Mouse (Mus musculus) heart, embryonic 16.5 days (tissue): ENCODE measurements around the gene Rfx1. TPM values are rescaled to one million over a fixed set of nuclear protein-coding genes. Genes with fewer than 3 reads are reported as not detected.

Experiments
- ATAC-seq: fragments of 200-750 bp; cut with Nextera tagmentation; replicated peaks from 2 replicates; pipeline ENCODE4 v1.8.0; 2017; ENCODE audit warnings: moderate number of reproducible peaks; ENCODE audit not compliant: insufficient read depth, low FRiP score; ENCODE audit errors: extremely low read depth
- H3K27ac ChIP-seq: fragments of 300-500 bp; sonication (generic); 2 replicates; pipeline ENCODE4 v1.5.1; 2014; ENCODE audit warnings: mild to moderate bottlenecking, low read length, control low read depth, moderate library complexity
- H3K27me3 ChIP-seq: fragments of 300-500 bp; sonication (generic); 2 replicates; pipeline ENCODE4 v1.6.1; 2014; ENCODE audit warnings: low read length, mixed read lengths; ENCODE audit not compliant: control insufficient read depth, insufficient read depth
- H3K36me3 ChIP-seq: fragments of 300-500 bp; sonication (generic); 2 replicates; pipeline ENCODE4 v1.6.1; 2014; ENCODE audit not compliant: control insufficient read depth, insufficient read depth
- H3K4me1 ChIP-seq: fragments of 300-500 bp; sonication (generic); 2 replicates; pipeline ENCODE4 v1.6.1; 2014; ENCODE audit warnings: low read length, mixed read lengths; ENCODE audit not compliant: control insufficient read depth, insufficient read depth
- H3K4me2 ChIP-seq: fragments of 300-500 bp; sonication (generic); 2 replicates; pipeline ENCODE4 v1.6.1; 2014; ENCODE audit warnings: low read depth, mild to moderate bottlenecking, control low read depth, low read length
- H3K4me3 ChIP-seq: fragments of 300-500 bp; sonication (generic); 2 replicates; pipeline ENCODE4 v1.5.1; 2014; ENCODE audit warnings: mild to moderate bottlenecking, control low read depth, low read length
- H3K9ac ChIP-seq: fragments of 300-500 bp; sonication (generic); 2 replicates; pipeline ENCODE4 v1.6.1; 2014; ENCODE audit warnings: low read length, control low read depth
- H3K9me3 ChIP-seq: fragments of 300-500 bp; sonication (generic); replicated peaks from 2 replicates; pipeline ENCODE4 v1.6.1; 2016; ENCODE audit warnings: low read length; ENCODE audit not compliant: control insufficient read depth
- WGBS: fragments of 180-500 bp; shearing (Covaris S2); extraction: QIAGEN DNeasy Blood & Tissue Kit; methylation state at CpG from one replicate; pipeline ENCODE4 v1.1.7; 2014; 5-methylcytosine and 5-hydroxymethylcytosine counted together
- polyA plus RNA-seq: library from polyadenylated mRNA; unstranded; fragments of >200 nt; fragmentation: Nextera tagmentation; extraction: Ambion mirVana; gene quantifications from 2 replicates; pipeline ENCODE4 v1.2.1, GENCODE M21; 2015

Gene Rfx1
- polyA plus RNA-seq, 1 experiment from 2014 or later, result 5.9 TPM

- WGBS, result under 1% methylated on average over 57 of the region's 58 CpGs
- H3K4me1 ChIP-seq, result peaks cover 47% of the 10 kb centered on the region
- peak; percentile 66 for ATAC-seq
- H3K9me3 ChIP-seq, result no peaks in the 10 kb centered on the region
- peak overlapping the region; percentile 85 for H3K9ac ChIP-seq
- H3K4me2 ChIP-seq, result peak overlapping the region; percentile 63
- H3K27ac ChIP-seq, result peak overlapping the region; percentile 97
- H3K27me3 ChIP-seq, result no peaks in the 10 kb centered on the region
- H3K36me3 ChIP-seq, result no peaks in the 10 kb centered on the region
- peak overlapping the region; percentile 85 for H3K4me3 ChIP-seq
Observed at GRCm38 (mm10) chr8:84067047-84067573, 476 bp downstream of the Rfx1 start.

- H3K4me2 ChIP-seq, result peak overlapping the region; percentile 63
- H3K27ac ChIP-seq, result peak overlapping the region; percentile 5
- no peaks in the 10 kb centered on the region for H3K36me3 ChIP-seq
- peaks cover 47% of the 10 kb centered on the region for H3K4me1 ChIP-seq
- H3K9ac ChIP-seq, result no peak overlapping the region
- ATAC-seq, result no peak
- H3K27me3 ChIP-seq, result no peaks in the 10 kb centered on the region
- 69% methylated on average over 7 of the region's 7 CpGs for WGBS
- no peaks in the 10 kb centered on the region for H3K9me3 ChIP-seq
- peak overlapping the region; percentile 85; the same call in 1 of the 2 replicates for H3K4me3 ChIP-seq
Observed at GRCm38 (mm10) chr8:84067911-84068310, 1.3 kb downstream of the Rfx1 start.

- WGBS, result 41% methylated on average over 12 of the region's 12 CpGs
- Histone ChIP-seq H3K4me3 (no peak overlapping the region), H3K9ac (no peak overlapping the region), H3K4me1 (peaks cover 50% of the 10 kb centered on the region), H3K9me3 (no peaks in the 10 kb centered on the region), H3K27me3 (no peaks in the 10 kb centered on the region), H3K27ac (peak overlapping the region; percentile 34), H3K4me2 (peak overlapping the region; percentile 63; the same call in 1 of the 2 replicates), H3K36me3 (no peaks in the 10 kb centered on the region)
- no peak for ATAC-seq
Observed at GRCm38 (mm10) chr8:84068316-84069035, 1.8 kb downstream of the Rfx1 start.

DNA sequence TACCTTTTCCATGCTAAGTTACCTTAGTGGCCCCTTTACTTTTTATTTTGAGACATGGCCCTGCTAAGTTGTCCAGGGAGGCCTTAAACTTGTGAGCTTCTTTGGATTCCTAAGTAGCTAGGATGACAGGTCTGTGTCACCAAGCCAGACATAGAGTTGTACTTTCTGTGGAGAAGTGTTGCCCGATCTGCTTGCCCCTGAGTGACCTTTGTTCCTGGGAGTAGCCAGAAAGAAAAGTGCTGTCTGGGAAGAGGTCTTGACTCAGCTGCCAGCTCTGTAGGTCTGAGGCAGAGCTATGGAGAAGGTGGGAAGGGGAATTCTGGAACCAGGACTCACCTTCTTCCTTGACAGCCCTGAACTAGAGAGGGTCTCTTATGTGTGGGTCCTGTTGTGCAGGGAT is 2.5 kb downstream of the Rfx1 start:
- 28% methylated on average over 1 of the region's 1 CpGs for WGBS
- Histone ChIP-seq H3K9me3 (no peaks in the 10 kb centered on the region), H3K4me1 (peaks cover 50% of the 10 kb centered on the region), H3K36me3 (no peaks in the 10 kb centered on the region), H3K27ac (0 out of 2 replicates have a peak overlapping the region, but pooled peaks have one; percentile 34), H3K4me2 (no peak overlapping the region), H3K9ac (no peak overlapping the region), H3K27me3 (no peaks in the 10 kb centered on the region), H3K4me3 (no peak overlapping the region)
- no peak for ATAC-seq

DNA sequence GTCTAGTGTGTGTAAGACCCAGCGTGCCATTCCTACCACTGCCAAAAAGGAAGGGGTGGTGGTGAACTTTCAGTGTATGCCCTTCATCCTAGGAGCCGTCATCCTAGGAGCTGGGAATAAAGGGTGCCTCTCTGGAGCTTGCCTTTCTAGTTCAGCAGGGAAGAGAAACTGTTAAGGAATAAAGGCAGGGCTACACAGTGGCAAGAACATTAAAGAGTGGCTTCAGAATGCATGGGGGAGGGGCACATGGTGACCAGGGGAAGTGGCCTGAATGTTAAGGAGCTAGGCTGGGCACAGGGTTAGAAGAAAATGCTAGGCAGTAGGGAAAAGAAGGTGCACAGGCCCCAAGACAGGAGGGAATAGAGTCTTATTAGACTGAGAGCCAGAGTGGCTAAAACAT is 3.1 kb downstream of the Rfx1 start:
- Histone ChIP-seq H3K9ac (no peak overlapping the region), H3K4me3 (no peak overlapping the region), H3K4me2 (no peak overlapping the region), H3K9me3 (no peaks in the 10 kb centered on the region), H3K27me3 (no peaks in the 10 kb centered on the region), H3K4me1 (peaks cover 48% of the 10 kb centered on the region), H3K36me3 (no peaks in the 10 kb centered on the region), H3K27ac (no peak overlapping the region)
- no peak for ATAC-seq
- 73% methylated on average over 2 of the region's 2 CpGs for WGBS

DNA sequence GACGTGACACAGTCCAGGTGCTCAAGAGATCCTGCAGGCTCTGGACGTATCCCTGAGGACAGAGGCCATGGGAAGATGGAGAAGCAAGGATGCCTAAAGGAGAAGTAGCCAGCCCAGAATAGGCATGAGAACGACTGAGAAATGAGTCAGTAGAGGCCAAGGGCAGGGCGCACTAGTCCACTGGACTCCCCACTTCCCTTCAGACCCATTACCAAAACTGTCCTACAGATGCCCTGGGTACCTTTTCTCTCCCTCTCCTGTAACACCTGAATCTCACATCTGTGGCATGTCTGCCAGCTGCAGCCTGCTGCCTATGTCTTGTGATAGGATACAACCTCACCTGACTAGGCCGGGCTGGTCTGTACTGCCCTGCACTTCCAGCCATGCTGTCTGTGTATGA is 3.6 kb downstream of the Rfx1 start:
- H3K27ac ChIP-seq, result no peak overlapping the region
- no peaks in the 10 kb centered on the region for H3K36me3 ChIP-seq
- no peak for ATAC-seq
- H3K4me2 ChIP-seq, result no peak overlapping the region
- H3K4me1 ChIP-seq, result peaks cover 48% of the 10 kb centered on the region
- no peaks in the 10 kb centered on the region for H3K27me3 ChIP-seq
- H3K9ac ChIP-seq, result no peak overlapping the region
- H3K4me3 ChIP-seq, result no peak overlapping the region
- no peaks in the 10 kb centered on the region for H3K9me3 ChIP-seq
- WGBS, result 76% methylated on average over 5 of the region's 5 CpGs

DNA sequence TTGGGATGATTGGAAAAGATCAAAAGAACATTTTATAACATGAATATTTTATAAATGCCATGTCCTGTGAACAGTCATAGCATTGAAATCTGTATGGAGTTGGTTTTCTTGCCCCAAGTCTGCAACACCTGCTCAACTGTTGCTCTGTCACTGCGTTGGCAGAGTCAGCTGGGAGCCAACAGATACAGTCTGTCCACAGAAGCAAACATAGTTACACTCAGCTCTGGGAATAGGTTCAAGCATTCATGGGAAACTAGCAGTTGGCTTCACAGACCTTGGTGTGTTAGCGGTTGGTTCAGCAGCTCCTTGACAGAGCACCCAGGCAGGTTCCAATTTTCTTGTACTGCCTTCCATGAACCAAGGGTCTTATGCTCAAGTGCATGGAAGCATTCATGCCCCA is 4.0 kb downstream of the Rfx1 start:
- peaks cover 44% of the 10 kb centered on the region for H3K4me1 ChIP-seq
- no peaks in the 10 kb centered on the region for H3K36me3 ChIP-seq
- no peak for ATAC-seq
- peak overlapping the region; percentile 16; the same call in 1 of the 2 replicates for H3K27ac ChIP-seq
- H3K9ac ChIP-seq, result no peak overlapping the region
- H3K9me3 ChIP-seq, result no peaks in the 10 kb centered on the region
- H3K4me3 ChIP-seq, result no peak overlapping the region
- H3K4me2 ChIP-seq, result no peak overlapping the region
- H3K27me3 ChIP-seq, result no peaks in the 10 kb centered on the region
- WGBS, result 63% methylated on average over 2 of the region's 2 CpGs

DNA sequence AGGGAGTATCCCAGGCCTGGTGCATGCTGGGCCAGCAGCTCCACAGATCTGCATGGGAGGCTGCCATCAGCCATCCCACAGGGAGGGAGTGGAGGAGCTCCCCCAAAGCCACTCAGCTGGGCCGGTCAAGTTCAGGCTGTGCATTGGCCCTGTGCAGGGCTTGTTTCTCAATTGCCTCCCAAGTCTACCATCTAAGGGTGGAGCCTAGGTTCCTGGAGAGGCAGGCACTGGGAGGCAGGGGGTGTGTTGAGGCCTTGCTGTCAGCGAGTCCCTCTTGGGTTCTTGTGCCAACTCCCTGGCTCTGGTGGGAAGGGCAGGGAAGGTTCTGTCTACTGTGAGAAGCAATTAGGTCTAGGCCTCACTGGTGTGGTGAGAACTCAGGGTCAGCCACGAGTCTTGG is 5.3 kb downstream of the Rfx1 start:
- H3K36me3 ChIP-seq, result no peaks in the 10 kb centered on the region
- H3K27ac ChIP-seq, result no peak overlapping the region
- ATAC-seq, result no peak
- 60% methylated on average over 3 of the region's 3 CpGs for WGBS
- H3K4me2 ChIP-seq, result no peak overlapping the region
- H3K27me3 ChIP-seq, result no peaks in the 10 kb centered on the region
- H3K9ac ChIP-seq, result no peak overlapping the region
- peaks cover 42% of the 10 kb centered on the region for H3K4me1 ChIP-seq
- H3K9me3 ChIP-seq, result no peaks in the 10 kb centered on the region
- H3K4me3 ChIP-seq, result no peak overlapping the region

GRCm38 (mm10) chr8:84072321-84072720 is 5.7 kb downstream of the Rfx1 start:
- ATAC-seq, result no peak
- H3K27ac ChIP-seq, result no peak overlapping the region
- WGBS, result 87% methylated on average over 10 of the region's 10 CpGs
- no peaks in the 10 kb centered on the region for H3K9me3 ChIP-seq
- no peaks in the 10 kb centered on the region for H3K36me3 ChIP-seq
- no peaks in the 10 kb centered on the region for H3K27me3 ChIP-seq
- no peak overlapping the region for H3K4me2 ChIP-seq
- no peak overlapping the region for H3K9ac ChIP-seq
- peaks cover 42% of the 10 kb centered on the region for H3K4me1 ChIP-seq
- H3K4me3 ChIP-seq, result no peak overlapping the region
